Mouse (Mus musculus) kidney, embryonic 15.5 days (tissue): ENCODE measurements around the gene Proca1. TPM values are rescaled to one million over a fixed set of nuclear protein-coding genes. Genes with fewer than 3 reads are reported as not detected.

Source experiments
- ATAC-seq: fragments of 200-750 bp; cut with Nextera tagmentation; replicated peaks from 2 replicates; pipeline ENCODE4 v1.8.0; 2017; ENCODE audit warnings: moderate TSS enrichment; ENCODE audit not compliant: low FRiP score
- H3K27ac ChIP-seq: fragments of 300-500 bp; sonication (generic); 2 replicates; pipeline ENCODE4 v1.5.1; 2015; ENCODE audit warnings: mild to moderate bottlenecking, inconsistent platforms
- H3K27me3 ChIP-seq: fragments of 300-500 bp; sonication (generic); 2 replicates; pipeline ENCODE4 v1.6.1; 2015; ENCODE audit warnings: inconsistent platforms
- H3K36me3 ChIP-seq: fragments of 300-500 bp; sonication (generic); 2 replicates; pipeline ENCODE4 v1.6.1; 2015; ENCODE audit warnings: inconsistent platforms
- H3K4me1 ChIP-seq: fragments of 300-500 bp; sonication (generic); 2 replicates; pipeline ENCODE4 v1.6.1; 2015; ENCODE audit warnings: inconsistent platforms
- H3K4me2 ChIP-seq: fragments of 300-500 bp; sonication (generic); 2 replicates; pipeline ENCODE4 v1.6.1; 2015; ENCODE audit warnings: moderate library complexity, mild to moderate bottlenecking, inconsistent platforms
- H3K4me3 ChIP-seq: fragments of 300-500 bp; sonication (generic); replicated peaks from 2 replicates; pipeline ENCODE4 v1.5.1; 2015; ENCODE audit warnings: mild to moderate bottlenecking, inconsistent platforms
- H3K9ac ChIP-seq: fragments of 300-500 bp; sonication (generic); 2 replicates; pipeline ENCODE4 v1.6.1; 2015; ENCODE audit warnings: mild to moderate bottlenecking, inconsistent platforms
- H3K9me3 ChIP-seq: fragments of 300-500 bp; sonication (generic); replicated peaks from 2 replicates; pipeline ENCODE4 v1.6.1; 2016; ENCODE audit warnings: inconsistent platforms
- WGBS: fragments of 180-500 bp; shearing (Covaris S2); methylation state at CpG from one replicate; pipeline ENCODE4 v1.1.7; 2015; ENCODE audit warnings: mixed read lengths; 5-methylcytosine and 5-hydroxymethylcytosine counted together
- polyA plus RNA-seq: library from polyadenylated mRNA; unstranded; fragments of >200 nt; fragmentation: Nextera tagmentation; extraction: Ambion mirVana; gene quantifications from 2 replicates; pipeline ENCODE4 v1.2.1, GENCODE M21; 2015

The Proca1 gene
- polyA plus RNA-seq, 1 experiment from 2014 or later, result 4.3 TPM

DNA sequence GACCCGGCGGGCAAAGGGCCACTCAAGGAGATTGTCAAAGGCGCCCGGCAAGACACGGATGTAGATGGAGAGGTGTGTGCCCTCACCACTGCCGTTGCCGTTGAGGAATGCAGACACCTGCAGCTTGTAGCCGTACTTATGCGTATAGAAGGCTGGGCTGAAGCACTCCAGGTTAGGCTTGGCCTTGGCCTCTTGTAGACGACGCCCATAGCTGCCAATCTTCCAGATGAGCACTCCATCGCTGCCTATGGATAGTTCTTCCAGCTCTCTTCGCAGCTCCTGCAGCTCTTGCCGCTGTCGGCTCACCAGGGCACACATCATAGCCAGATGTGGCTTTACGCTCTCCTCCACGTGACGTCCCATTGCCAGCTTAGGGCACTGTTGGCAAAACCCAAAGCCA is 33.0 kb upstream of the Proca1 start:
- Histone ChIP-seq H3K4me3 (no peak overlapping the region), H3K36me3 (peaks cover 80% of the 10 kb centered on the region)
- ATAC-seq, result no peak

DNA sequence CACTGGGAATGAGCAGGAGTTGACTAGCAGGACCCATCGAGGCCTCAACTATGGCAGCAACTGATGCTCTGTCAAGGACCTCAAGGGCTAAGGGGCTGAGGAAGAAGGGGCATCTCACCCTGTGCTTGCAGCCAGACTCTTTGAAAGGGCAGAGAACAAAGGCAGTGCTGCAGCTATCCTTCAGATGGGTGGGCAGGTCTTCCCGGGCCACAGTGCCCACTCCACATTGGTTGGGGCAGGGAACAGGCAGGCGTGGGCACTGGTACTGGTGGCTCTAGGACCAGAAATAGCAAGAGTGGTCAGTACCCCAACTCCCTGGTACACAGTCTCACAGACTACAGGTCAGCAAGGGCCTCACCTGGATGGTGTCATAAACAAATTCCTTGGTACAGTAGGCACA is 32.5 kb upstream of the Proca1 start:
- Histone ChIP-seq H3K9ac (no peak overlapping the region), H3K4me3 (no peak overlapping the region), H3K36me3 (peaks cover 75% of the 10 kb centered on the region), H3K4me2 (no peak overlapping the region), H3K27me3 (no peaks in the 10 kb centered on the region), H3K9me3 (no peaks in the 10 kb centered on the region), H3K4me1 (peaks cover 57% of the 10 kb centered on the region), H3K27ac (0 out of 2 replicates have a peak overlapping the region, but pooled peaks have one; percentile 41)
- no peak for ATAC-seq
- 88% methylated on average over 3 of the region's 3 CpGs for WGBS

More for the DNA sequence above, 33.0 kb upstream of the Proca1 start:
- Histone ChIP-seq H3K9ac (no peak overlapping the region), H3K27me3 (no peaks in the 10 kb centered on the region), H3K27ac (peak overlapping the region; percentile 60; the same call in 1 of the 2 replicates), H3K9me3 (no peaks in the 10 kb centered on the region), H3K4me1 (peaks cover 55% of the 10 kb centered on the region), H3K4me2 (no peak overlapping the region)
- 86% methylated on average over 18 of the region's 18 CpGs for WGBS

- 86% methylated on average over 14 of the region's 14 CpGs for WGBS
- Histone ChIP-seq H3K27ac (peak overlapping the region; percentile 96; the same call in 1 of the 2 replicates), H3K9me3 (no peaks in the 10 kb centered on the region), H3K9ac (no peak overlapping the region), H3K4me2 (no peak overlapping the region), H3K4me1 (peaks cover 62% of the 10 kb centered on the region), H3K4me3 (no peak overlapping the region), H3K36me3 (peaks cover 70% of the 10 kb centered on the region), H3K27me3 (no peaks in the 10 kb centered on the region)
- no peak for ATAC-seq
Measured at GRCm38 (mm10) chr11:78161169-78161568, 32.0 kb upstream of the Proca1 start.

DNA sequence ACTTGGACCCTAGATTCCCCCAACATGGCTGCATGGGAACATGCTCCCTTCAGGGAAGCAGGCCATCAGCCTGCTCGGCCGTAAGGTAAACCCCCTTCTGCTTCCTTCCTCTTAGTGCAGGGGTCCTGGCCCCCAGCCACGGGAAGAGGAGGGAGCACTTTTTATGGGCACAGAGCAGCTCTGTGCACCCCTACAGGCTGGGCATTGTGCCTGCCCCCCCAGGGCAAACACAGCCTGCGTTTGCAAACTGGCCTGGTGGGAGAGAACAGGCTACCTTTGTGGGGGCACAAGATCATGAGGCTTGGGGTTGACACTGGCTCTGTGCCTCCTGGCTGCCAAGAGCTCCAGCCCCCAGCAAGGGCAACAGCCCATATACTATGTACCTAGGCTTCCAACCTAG is 31.2 kb upstream of the Proca1 start:
- H3K36me3 ChIP-seq, result peaks cover 62% of the 10 kb centered on the region
- no peaks in the 10 kb centered on the region for H3K27me3 ChIP-seq
- peaks cover 67% of the 10 kb centered on the region for H3K4me1 ChIP-seq
- H3K4me2 ChIP-seq, result peak overlapping the region; percentile 88
- peak overlapping the region; percentile 96 for H3K27ac ChIP-seq
- H3K9ac ChIP-seq, result peak overlapping the region; percentile 100; the same call in 1 of the 2 replicates
- peak overlapping the region; percentile 100; the same call in 1 of the 2 replicates for H3K4me3 ChIP-seq
- no peak for ATAC-seq
- WGBS, result 44% methylated on average over 4 of the region's 4 CpGs
- no peaks in the 10 kb centered on the region for H3K9me3 ChIP-seq

GRCm38 (mm10) chr11:78162504-78162903 is 30.7 kb upstream of the Proca1 start:
- Histone ChIP-seq H3K27ac (peak overlapping the region; percentile 96), H3K27me3 (no peaks in the 10 kb centered on the region), H3K9me3 (no peaks in the 10 kb centered on the region), H3K9ac (peak overlapping the region; percentile 100), H3K4me3 (peak overlapping the region; percentile 100), H3K36me3 (peaks cover 57% of the 10 kb centered on the region), H3K4me1 (peaks cover 67% of the 10 kb centered on the region), H3K4me2 (peak overlapping the region; percentile 88)
- 44% methylated on average over 6 of the region's 6 CpGs for WGBS
- ATAC-seq, result no peak

DNA sequence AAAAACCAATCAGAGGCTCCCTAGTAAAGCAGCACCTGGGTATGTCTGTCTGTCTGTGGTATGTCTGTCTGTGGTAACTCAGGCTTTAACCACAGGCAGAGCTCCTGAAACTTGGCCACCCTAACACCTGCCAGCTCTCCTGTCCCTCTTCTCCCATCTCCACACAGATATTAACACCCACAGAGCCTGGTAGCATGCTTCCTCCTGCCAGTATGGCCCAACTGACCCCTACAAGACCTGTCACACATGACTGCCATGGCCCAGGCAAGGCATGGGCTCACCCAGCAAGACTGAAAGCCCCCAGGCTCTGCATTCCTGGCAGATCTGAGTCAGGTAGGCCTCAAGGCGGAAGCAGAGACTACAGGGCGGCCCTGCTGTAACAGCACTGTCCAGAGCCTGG is 30.1 kb upstream of the Proca1 start:
- 0 out of 2 replicates have a peak, but pooled peaks have one; percentile 0 for ATAC-seq
- H3K9ac ChIP-seq, result peak overlapping the region; percentile 100
- H3K9me3 ChIP-seq, result no peaks in the 10 kb centered on the region
- peak overlapping the region; percentile 100 for H3K4me3 ChIP-seq
- H3K4me1 ChIP-seq, result peaks cover 63% of the 10 kb centered on the region
- peaks cover 55% of the 10 kb centered on the region for H3K36me3 ChIP-seq
- H3K4me2 ChIP-seq, result peak overlapping the region; percentile 88
- H3K27ac ChIP-seq, result peak overlapping the region; percentile 96
- WGBS, result 54% methylated on average over 2 of the region's 2 CpGs
- no peaks in the 10 kb centered on the region for H3K27me3 ChIP-seq

GRCm38 (mm10) chr11:78163681-78164603 is 29.2 kb upstream of the Proca1 start:
- WGBS, result under 1% methylated on average over 22 of the region's 22 CpGs

DNA sequence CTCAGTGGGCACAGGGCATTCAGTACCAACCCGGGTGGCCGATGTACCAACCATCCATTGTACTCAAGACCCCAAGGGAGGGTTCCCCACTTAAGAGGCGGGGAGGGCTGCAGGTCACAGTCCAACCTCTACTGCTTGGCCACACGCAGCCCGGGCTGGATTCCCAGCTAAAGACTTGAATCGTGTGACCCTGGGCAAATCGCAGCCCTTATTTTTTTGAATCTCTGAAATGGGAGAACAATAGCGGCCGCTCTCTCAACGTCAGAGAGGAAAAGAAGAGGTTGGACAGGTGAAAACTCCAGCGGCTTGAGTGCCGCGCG is 28.6 kb upstream of the Proca1 start:
- Histone ChIP-seq H3K36me3 (peaks cover 41% of the 10 kb centered on the region), H3K4me2 (peak overlapping the region; percentile 88), H3K27me3 (no peaks in the 10 kb centered on the region), H3K4me3 (peak overlapping the region; percentile 100), H3K4me1 (peaks cover 59% of the 10 kb centered on the region), H3K27ac (peak overlapping the region; percentile 96), H3K9ac (peak overlapping the region; percentile 100), H3K9me3 (no peaks in the 10 kb centered on the region)
- WGBS, result 0% methylated on average over 14 of the region's 14 CpGs
- ATAC-seq, result no peak

More at GRCm38 (mm10) chr11:78163681-78164603, 29.2 kb upstream of the Proca1 start:
- H3K4me3 ChIP-seq, result peak overlapping the region; percentile 100
- peaks cover 46% of the 10 kb centered on the region for H3K36me3 ChIP-seq
- peak overlapping the region; percentile 96 for H3K27ac ChIP-seq
- no peaks in the 10 kb centered on the region for H3K27me3 ChIP-seq
- H3K9me3 ChIP-seq, result no peaks in the 10 kb centered on the region
- peak overlapping the region; percentile 88 for H3K4me2 ChIP-seq
- peaks cover 63% of the 10 kb centered on the region for H3K4me1 ChIP-seq
- H3K9ac ChIP-seq, result peak overlapping the region; percentile 100
- ATAC-seq, result peak; percentile 69

DNA sequence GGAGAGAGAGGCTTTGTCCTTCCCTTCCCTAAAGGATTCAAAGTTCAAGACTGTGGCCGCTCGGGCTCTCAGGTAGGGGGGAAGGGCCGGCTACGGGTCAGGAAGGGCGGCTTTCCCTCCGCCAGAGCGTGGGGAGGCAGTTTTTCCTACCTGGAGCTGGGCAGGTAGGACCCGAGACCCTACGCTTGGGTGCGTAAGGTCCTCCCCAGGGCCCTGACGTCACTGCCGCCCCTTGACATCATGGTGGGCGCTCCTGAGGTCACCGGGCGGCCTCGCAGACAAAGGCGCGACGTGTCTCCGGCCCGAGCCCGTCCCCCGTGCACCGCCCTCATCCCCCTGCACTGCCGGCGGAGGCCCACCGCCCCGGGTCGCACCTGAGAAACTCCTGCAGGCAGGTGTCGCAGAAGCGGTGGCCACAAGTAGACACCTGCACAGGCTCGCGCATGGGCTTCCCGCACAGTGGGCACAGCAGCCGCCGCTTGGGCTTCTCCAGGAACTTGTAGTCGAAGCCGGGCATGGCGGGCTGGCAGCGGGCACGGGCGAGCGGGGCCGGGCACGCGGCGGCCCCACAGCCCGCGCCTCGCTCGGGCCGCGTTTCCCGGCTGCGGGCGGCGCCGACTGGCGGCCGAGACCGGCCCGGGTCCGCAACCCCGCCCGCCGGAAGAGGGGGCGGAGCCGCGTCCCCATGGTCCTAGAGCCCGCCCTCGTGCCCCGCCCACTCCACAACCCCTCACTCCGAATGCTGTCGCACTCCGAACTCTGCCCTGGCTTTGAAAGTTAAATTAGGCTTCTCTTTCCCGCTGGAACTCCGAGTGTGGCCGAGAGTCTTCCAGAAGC is 28.1 kb upstream of the Proca1 start, which contains the start of gene Traf4:
Traf4 (minus strand) TSS at position 666 of the 837 bp plus-strand sequence.
- Histone ChIP-seq H3K9ac (peak within 1 kb of the TSS; percentile 100), H3K4me2 (peak within 1 kb of the TSS; percentile 88), H3K27me3 (no peaks in the 10 kb centered on the region), H3K4me1 (peaks cover 53% of the 10 kb centered on the region), H3K9me3 (no peaks in the 10 kb centered on the region), H3K4me3 (peak within 1 kb of the TSS; percentile 100), H3K36me3 (peaks cover 35% of the 10 kb centered on the region), H3K27ac (peak within 1 kb of the TSS; percentile 96)
- ATAC-seq, result peak; percentile 88
- under 1% methylated on average over 78 of the region's 78 CpGs for WGBS

DNA sequence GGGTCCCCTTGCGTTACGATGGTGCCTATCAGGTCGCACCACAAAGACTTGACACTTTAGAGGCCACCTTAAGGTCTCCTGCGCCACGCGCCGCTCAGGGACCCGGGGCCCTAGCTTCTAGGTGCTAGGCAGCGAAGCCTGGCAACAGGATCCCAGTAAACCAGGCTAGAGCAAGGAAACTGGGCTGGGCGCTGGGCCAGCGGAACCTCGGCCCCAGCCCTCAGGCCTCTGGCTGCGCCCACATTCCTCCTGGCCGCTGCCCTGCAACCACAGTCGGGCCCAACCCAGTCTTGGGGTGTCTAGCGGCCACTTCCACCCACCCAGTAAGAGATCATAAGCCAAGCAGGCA is 27.5 kb upstream of the Proca1 start:
- peak; percentile 38 for ATAC-seq
- Histone ChIP-seq H3K4me3 (peak overlapping the region; percentile 100), H3K4me2 (peak overlapping the region; percentile 88), H3K9ac (peak overlapping the region; percentile 100), H3K27me3 (no peaks in the 10 kb centered on the region), H3K36me3 (peaks cover 30% of the 10 kb centered on the region), H3K9me3 (no peaks in the 10 kb centered on the region), H3K4me1 (peaks cover 53% of the 10 kb centered on the region), H3K27ac (peak overlapping the region; percentile 96)
- WGBS, result 3% methylated on average over 16 of the region's 16 CpGs

GRCm38 (mm10) chr11:78166161-78166560 is 27.0 kb upstream of the Proca1 start:
- H3K9me3 ChIP-seq, result no peaks in the 10 kb centered on the region
- peaks cover 30% of the 10 kb centered on the region for H3K36me3 ChIP-seq
- peak overlapping the region; percentile 96 for H3K27ac ChIP-seq
- WGBS, result 48% methylated on average over 4 of the region's 4 CpGs
- peaks cover 49% of the 10 kb centered on the region for H3K4me1 ChIP-seq
- no peaks in the 10 kb centered on the region for H3K27me3 ChIP-seq
- no peak for ATAC-seq
- H3K4me2 ChIP-seq, result peak overlapping the region; percentile 88
- peak overlapping the region; percentile 100 for H3K9ac ChIP-seq
- peak overlapping the region; percentile 100 for H3K4me3 ChIP-seq
